Mouse (Mus musculus): Measurements from ENCODE around the gene Ly6g6f.

Gene Ly6g6f

GRCm38 (mm10) chr17:35077786-35078233, 7.6 kb downstream of the Ly6g6f start, which contains the start of gene Ly6g6d:
Gene Ly6g6d, minus strand, starts transcription at chr17:35078065.
- no peak for DNase-seq (ENCODE audit: low read depth, low spot score)

DNA sequence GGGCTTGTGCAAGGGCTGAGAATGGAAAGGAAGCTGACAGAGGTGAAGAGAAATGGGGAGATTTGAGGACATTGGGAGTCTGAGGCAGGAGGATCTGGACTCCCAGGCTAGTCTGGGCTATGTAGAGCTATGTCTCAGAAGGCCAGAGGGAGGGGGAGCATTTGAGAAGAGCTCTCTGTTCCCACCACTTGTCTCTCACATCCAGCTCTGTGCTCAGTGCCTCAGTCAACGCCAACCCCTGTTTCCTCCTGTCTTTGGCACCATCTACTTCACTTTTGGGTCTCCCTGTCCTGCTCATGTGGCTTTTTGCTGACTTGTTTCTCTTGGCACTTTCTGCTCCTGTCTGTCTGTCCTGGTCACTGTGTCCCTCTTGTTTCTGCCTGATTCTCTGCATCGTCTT, 8.1 kb downstream of the Ly6g6f start:
- DNase-seq (ENCODE audit: low read depth, low spot score): no peak

DNA sequence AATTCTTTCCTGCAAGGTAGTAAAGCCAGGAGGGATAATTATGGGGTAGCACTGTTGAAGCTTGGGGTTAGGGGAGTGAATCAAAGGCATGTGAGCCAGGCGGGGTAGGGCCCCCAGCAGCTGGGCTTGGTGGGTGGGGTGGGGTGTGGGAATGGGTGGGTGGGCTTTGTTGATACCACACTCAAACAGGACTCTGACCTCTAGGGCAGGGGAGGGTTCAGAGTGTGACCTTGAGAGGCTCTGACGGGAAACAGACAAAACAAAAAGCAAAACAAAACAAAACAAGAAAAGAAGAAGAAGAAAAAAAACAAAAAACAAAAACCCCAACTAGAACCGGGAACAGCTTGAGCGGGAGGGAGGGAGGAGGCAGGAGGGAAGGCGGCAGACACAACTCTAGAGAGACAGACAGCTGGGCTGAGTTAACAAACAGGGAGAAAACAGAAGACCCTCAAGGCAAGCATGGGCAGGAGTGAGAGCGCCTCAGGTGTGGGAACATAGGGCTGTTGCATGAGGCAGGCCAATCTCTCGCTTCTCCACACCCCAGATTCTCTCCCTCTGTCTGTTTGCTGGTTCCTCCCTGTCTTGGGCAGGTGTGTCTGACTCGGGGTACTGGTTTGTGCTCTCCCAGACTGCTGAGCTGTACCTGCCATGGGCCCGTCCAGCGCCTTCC, 8.8 kb downstream of the Ly6g6f start, which contains the start of gene Ly6g6e:
Ly6g6e (plus strand) TSS at position 396 of the 670 bp plus-strand sequence.
- DNase-seq (ENCODE audit: low read depth, low spot score): no peak

GRCm38 (mm10) chr17:35074097-35074496, 11.3 kb downstream of the Ly6g6f start:
- DNase-seq (ENCODE audit: low read depth, low spot score): no peak

DNA sequence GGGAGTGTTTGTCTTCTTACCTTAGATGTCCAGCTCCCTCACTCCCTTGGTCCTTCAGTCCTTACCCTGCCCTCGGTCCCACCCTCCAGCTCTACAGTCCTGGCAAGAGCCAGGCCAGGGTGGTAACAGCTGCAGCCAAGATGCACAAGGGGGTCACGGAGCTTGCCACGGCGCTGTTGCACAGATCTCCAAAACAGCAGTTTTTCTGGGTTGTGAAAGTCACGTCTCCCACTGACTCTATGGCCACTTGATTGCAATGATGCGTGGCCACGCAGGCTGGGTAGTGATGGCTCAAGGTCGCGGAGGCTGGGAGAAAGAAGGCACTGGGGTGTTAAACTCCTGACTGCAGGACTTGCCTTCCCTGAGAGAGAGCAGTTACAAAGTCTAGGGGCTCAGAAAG, 14.0 kb downstream of the Ly6g6f start:
- no peak for DNase-seq (ENCODE audit: low read depth, low spot score)

GRCm38 (mm10) chr17:35070556-35071229, 14.7 kb downstream of the Ly6g6f start:
- DNase-seq (ENCODE audit: low read depth, low spot score): no peak

DNA sequence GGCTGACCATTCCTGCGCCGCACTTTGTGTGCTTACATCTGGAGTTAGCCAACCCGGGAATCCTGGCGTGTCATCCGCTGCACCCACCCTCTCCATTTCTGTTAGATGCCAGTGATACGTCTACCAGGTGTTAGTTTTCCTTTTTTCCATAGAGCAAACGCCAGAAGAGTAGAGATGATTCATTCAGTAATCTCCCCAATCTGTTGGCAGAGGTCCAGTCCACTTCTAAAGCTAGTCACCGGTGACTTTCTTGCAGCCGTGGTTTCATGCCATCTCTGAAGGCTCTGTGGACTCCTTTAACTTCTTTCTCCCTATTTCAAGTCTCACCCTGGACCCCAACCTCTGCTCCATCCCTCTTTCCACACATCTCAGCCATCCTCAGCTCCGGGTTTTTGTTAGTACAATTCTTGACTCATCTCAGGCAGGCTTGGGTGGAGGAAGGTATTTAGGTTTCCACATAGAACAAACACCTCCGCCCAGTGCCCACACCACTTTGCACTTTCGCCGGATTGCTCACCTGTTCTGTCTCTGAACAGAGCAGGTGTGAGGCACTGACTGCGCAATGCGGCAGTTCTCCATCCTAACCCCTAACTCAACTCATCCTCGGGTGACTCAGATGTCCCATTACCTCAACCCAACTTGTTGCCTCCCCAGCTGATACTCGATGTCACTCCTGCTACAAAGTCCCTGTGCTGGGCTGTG, 17.0 kb downstream of the Ly6g6f start:
- DNase-seq (ENCODE audit: low read depth, low spot score): no peak

DNA sequence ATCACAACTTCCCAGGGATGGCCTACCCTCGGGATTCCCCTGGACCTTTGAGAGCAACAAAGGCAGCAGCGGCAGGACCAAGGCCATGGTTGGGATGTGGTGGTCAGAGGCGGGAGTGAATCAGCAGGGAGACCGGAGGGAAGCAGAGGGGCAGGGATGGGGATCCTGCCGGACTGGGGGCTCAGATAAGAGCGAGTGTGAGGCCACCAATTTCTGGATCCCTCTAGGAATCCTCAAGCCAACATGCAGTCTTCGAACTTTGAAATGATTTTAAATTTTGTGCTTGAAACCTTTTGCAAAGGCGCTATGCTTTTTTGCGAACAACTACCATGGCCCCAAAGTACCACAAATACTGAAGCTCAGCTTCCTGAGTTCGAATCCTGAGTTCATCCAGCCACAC, 19.3 kb downstream of the Ly6g6f start, which contains the start of gene Mpig6b:
Mpig6b (minus strand) TSS at position 101 of the 400 bp plus-strand sequence.
- no peak for DNase-seq (ENCODE audit: low read depth, low spot score)

GRCm38 (mm10) chr17:35064951-35065947, 20.2 kb downstream of the Ly6g6f start, which contains the start of gene Ly6g6c:
Gene Ly6g6c, plus strand, starts transcription at chr17:35065388.
- DNase-seq (ENCODE audit: low read depth, low spot score): no peak

DNA sequence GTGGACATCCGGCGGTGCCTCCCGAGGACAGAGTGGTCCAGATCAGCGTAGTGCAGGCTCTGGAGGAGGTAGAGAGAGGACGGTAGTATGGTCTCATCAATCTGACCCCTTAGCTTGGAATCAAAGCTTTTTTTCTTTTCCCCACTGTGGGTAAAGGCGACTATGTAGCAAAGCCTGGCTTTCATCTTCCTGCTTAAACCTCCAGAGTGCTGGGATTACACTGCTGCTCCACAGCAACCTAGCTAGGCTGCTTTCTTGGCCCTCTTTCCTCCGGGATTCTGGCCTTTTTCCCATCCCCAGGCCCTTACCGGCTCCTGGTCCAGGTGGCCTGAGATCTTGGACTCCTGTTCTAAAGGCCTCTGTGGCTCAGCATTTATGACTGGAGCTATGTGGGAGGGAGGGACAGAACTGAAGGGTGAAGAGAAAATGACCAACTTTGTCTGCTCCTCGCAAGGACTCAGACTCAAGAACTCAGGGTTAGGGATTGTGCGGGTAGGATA, 21.0 kb downstream of the Ly6g6f start:
- no peak for DNase-seq (ENCODE audit: low read depth, low spot score)

DNA sequence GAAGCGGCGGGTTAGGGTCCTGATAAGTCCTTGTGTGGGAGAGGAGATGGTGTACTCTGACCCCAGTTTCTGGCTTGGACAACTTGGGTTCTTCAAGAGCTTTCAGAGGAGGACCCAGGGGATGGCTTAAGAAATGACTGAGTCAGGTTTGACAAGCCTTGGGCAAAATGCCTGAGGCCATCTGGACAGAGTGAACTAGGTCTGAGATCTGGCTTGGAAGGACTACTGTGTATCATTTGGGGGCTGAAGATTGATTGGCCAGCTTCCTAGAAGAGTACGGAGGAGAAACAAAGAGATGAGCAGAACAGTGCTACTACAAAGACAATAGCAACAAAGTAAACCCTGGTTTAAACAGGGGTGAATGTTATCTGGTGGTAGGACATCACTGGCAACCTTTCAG, 21.9 kb downstream of the Ly6g6f start:
- no peak for DNase-seq (ENCODE audit: low read depth, low spot score)

DNA sequence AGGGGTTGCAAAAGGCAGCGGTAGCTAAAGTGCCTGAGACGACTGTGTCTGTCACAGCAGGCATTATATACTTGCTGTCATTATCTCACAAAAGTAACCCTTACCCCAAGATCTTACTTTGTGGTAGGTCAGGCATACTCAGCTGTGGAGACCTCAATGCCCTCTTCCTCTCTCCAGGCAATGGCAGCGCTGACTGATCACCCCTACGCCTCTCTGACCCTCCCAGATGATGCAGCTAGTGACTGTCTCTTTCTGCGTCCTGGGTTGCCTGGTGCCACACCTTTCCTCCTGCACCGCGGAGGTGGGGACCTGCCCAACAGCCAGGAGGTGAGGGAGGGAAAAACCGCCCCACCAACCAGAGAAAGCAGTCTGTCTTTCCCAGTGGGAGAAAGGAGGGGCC, 24.1 kb downstream of the Ly6g6f start:
- no peak for DNase-seq (ENCODE audit: low read depth, low spot score)

DNA sequence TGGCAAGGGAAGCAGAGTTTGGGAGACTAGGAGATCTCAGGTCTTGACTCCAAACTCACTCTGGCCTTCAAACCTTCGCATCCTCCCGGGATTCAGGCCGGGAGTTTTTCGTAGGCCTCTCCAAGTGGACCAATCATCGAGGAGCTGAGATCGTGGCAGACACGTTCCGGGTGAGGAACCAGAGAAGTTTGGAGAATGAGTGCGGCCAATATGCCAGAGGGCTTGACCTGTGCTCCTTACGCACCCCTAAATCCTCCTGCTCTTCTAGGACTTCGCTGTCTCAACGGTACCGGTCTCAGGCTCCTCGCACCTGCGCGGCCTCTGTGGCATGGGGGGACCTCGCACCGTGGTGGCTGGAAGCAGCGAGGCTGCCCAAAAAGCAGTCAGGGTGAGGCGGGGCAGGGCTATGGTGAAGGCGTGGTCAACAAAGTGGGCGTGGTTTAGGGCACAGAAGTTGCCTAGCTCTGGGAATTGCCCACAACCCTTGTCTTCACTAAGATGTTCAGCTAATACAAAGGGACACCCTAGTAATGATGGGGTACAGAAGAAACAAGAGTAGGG, 24.6 kb downstream of the Ly6g6f start:
- no peak for DNase-seq (ENCODE audit: low read depth, low spot score)

DNA sequence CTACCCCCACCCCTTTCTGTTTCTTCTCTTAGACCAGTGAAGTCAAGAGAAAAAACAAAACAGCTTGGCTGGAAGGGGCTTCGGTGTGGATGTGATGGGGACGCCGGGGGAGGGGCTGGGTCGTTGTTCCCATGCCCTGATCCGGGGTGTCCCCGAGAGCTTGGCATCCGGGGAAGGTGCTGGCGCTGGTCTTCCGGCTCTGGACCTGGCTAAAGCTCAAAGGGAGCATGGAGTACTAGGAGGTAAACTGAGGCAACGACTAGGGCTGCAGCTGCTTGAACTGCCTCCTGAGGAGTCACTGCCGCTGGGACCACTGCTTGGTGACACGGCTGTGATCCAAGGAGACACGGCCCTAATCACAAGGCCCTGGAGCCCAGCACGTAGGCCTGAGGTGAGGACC, 25.3 kb downstream of the Ly6g6f start:
- no peak for DNase-seq (ENCODE audit: low read depth, low spot score)

DNA sequence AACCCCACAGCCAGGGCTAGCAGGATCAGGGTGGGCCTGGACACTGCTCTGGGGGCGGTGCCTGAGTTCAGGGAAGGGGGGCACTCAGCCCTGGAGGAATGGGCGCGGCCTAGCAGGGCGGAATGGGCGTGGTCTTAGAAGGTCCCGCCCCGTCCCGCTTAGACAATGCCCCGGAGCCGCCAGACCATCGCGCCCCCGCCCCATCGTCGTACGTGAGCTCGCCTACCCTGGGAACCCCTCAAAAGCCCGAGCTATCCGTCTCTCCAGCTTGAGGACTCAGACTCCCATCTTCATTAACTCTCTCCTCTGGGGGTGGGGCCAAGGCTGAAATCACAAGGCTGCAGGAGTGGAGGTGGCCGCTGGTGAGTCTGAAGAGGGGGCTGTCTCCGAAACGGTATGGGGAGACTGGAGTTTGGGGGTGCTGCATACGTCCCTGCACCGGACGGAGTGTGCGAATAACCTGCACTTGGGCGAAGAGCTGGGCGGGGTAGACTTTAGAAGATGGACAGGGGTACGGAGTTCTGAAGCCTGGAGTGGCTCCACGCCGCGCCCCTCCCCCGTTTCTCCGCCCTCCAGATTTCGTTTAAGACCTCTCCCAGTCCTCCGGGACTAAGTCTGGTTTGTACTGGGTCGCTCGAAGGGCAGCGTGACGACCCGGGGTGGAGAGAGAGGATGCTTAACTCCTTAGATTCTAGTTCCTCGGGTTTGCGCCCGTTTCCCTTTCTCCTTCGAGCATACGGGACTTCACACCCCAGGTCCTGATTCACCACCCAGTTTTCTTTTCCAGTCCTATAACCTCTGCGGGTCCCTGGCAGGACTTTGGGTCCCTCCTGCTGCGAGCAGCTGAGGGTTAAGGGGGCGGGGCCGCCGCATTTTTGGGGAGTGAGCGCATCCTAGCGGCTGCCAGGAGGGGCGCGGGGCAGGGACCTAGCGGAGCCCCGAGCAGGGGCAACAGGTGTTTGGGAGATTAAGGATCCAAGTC, 26.2 kb downstream of the Ly6g6f start, which contains the start of gene Ddah2:
Ddah2 (plus strand) TSS at position 125 of the 982 bp plus-strand sequence.
- no peak for DNase-seq (ENCODE audit: low read depth, low spot score)

DNA sequence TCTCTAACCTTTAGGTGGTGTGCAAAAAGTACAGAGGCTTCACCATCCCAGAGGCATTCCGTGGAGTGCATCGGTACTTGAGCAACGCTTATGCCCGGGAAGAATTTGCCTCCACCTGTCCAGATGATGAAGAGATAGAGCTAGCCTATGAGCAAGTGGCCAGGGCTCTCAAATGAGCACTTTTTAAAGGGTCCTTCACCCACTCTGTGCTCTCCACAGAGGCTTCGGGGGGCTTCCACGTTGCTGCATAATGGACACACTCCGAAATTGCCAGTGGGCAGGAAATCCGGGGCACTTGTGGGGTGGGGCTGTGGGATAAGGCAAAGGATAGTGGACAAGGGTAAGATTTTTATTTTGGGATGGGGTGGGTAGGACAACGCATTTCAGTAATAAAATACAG, 27.1 kb downstream of the Ly6g6f start:
- no peak for DNase-seq (ENCODE audit: low read depth, low spot score)

DNA sequence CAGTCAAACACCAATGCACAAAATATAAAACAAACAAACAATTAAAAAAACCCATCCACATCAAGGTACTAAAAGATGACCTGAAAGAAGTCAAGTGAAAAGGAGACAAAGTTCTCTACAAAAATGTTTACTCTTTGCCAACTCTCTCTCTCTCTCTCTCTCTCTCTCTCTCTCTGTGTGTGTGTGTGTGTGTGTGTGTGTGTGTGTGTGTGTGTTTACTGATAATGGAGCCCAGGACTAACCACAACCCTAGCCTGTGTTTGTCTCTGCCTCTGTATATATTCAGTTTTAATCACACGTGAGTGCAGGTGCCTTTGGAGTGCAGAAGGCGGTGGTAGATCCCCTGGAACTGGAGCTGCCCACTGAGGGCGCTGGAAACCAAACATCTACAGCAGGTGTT, 28.3 kb downstream of the Ly6g6f start:
- DNase-seq (ENCODE audit: low read depth, low spot score): no peak

GRCm38 (mm10) chr17:35055691-35056495, 29.5 kb downstream of the Ly6g6f start:
- no peak for DNase-seq (ENCODE audit: low read depth, low spot score)
